Mouse (Mus musculus) c-Kit-positive CD71-positive TER-119-negative erythroid progenitor cells, embryonic 14.5 days (primary cell): ENCODE measurements around the gene Prl3d2.
"Not testable (repeated sequence)": the region's sequence is repeated elsewhere in the genome, so short reads cannot be mapped to it uniquely, and the experiment has no call there.

Source experiments
- DNase-seq: peaks from one replicate; pipeline ENCODE4 v3.0.0-alpha.2; 2013; ENCODE audit warnings: low read depth

The Prl3d2 gene

DNA sequence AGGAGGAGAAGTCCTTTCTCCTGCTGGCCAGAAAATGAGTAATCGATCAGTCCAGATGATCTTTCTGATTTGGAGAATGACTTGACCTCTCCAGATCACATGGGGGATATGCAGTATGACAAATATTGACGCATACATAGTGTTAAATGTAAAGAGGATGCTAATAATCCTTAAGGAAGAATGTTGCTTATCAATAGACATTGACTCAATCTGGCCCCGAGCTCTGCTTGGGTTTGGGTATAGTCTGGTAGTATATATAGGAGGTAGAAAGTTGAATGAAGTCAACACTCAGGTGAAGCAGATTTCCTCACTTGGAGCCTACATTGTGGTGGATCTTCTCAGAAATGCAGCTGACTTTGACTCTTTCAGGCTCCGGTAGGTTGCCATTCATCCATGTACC is at the start of gene Prl3d2:
Gene Prl3d2, plus strand, starts transcription at position 301 of the 400 bp plus-strand sequence.
- DNase-seq: not testable (repeated sequence)

DNA sequence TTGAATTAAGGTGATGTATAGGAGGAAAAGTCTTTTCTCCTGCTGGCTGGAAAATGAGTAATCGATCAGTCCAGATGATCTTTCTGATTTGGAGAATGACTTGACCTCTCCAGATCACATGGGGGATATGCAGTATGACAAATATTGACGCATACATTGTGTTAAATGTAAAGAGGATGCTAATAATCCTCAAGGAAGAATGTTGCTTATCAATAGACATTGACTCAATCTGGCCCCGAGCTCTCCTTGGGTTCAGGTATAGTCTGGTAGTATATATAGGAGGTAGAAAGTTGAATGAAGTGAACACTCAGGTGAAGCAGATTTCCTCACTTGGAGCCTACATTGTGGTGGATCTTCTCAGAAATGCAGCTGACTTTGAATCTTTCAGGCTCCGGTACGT is 27.6 kb upstream of the Prl3d2 start, which contains the start of gene Prl3d1:
Gene Prl3d1, plus strand, starts transcription at position 301 of the 400 bp plus-strand sequence.
- not testable (repeated sequence) for DNase-seq

DNA sequence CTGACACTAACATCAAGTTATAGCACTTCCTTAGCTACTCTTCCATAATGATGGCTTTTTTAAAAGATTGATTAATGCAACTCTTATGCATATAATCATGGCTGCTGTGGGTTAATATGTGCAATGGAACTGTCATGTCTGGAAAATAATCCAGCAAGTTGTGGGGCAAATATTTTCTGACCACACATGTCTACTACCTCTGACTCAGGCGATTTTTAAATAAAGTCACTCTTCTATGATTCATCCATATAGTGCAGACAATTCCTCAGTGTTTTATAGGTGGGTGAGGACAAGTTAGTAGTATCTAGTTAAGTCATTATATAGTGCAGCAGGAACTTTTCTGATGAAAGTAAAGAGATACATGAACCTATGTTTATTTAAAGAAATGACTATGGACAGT is 26.8 kb downstream of the Prl3d2 start:
- no peak for DNase-seq

DNA sequence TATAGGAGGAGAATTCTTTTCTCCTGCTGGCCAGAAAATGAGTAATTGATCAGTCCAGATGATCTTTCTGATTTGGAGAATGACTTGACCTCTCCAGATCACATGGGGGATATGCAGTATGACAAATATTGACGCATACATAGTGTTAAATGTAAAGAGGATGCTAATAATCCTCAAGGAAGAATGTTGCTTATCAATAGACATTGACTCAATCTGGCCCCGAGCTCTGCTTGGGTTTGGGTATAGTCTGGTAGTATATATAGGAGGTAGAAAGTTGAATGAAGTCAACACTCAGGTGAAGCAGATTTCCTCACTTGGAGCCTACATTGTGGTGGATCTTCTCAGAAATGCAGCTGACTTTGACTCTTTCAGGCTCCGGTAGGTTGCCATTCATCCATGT is 35.0 kb downstream of the Prl3d2 start, which contains the start of gene Prl3d3:
Gene Prl3d3, plus strand, starts transcription at position 301 of the 400 bp plus-strand sequence.
- DNase-seq: not testable (repeated sequence)
